Mouse (Mus musculus) olfactory bulb, adult 2 months (tissue): ENCODE measurements at regions not wholly inside any gene's neighbourhood (a gene's known extent, or its start where the extent isn't known, plus 50 kb on each side); places are given as distances from the start of the nearest gene placed in this dataset.

Experiments
- CTCF ChIP-seq: fragments of 200-500 bp; IDR thresholded peaks from 2 replicates; pipeline ENCODE4 v1.5.1; 2012; ENCODE audit warnings: low read depth, mild to moderate bottlenecking, low read length, moderate library complexity; ENCODE audit not compliant: insufficient read depth
- POLR2A ChIP-seq: fragments of 200-500 bp; IDR thresholded peaks from 2 replicates; pipeline ENCODE4 v1.6.1; 2012; ENCODE audit warnings: mild to moderate bottlenecking, low read depth, low read length, moderate library complexity; ENCODE audit not compliant: insufficient read depth

- TF ChIP-seq CTCF (no peak), POLR2A (no peak)
Measured at GRCm38 (mm10) chr15:88323584-88324375, 276.3 kb upstream of the Zdhhc25 start.
